Mouse (Mus musculus) limb, embryonic 12.5 days (tissue): Measurements from ENCODE around the gene Adssl1. TPM values are rescaled to one million over a fixed set of nuclear protein-coding genes. Genes with fewer than 3 reads are reported as not detected.

ENCODE experiments used
- ATAC-seq: fragments of 200-750 bp; cut with Nextera tagmentation; 2 replicates; pipeline ENCODE4 v1.8.0; 2017; ENCODE audit warnings: low read depth, moderate TSS enrichment; ENCODE audit not compliant: insufficient number of reproducible peaks, insufficient read depth, low FRiP score, low TSS enrichment
- H3K27ac ChIP-seq: fragments of 300-500 bp; sonication (generic); 2 replicates; pipeline ENCODE4 v1.5.1; 2016; ENCODE audit warnings: mild to moderate bottlenecking, moderate library complexity
- H3K27me3 ChIP-seq: fragments of 300-500 bp; sonication (generic); 2 replicates; pipeline ENCODE4 v1.6.1; 2016; ENCODE audit warnings: mild to moderate bottlenecking, moderate library complexity
- H3K36me3 ChIP-seq: fragments of 300-500 bp; sonication (generic); 2 replicates; pipeline ENCODE4 v1.6.1; 2016; ENCODE audit warnings: mild to moderate bottlenecking, moderate library complexity
- H3K4me1 ChIP-seq: fragments of 300-500 bp; sonication (generic); replicated peaks from 2 replicates; pipeline ENCODE4 v1.6.1; 2016
- H3K4me2 ChIP-seq: fragments of 300-500 bp; sonication (generic); 2 replicates; pipeline ENCODE4 v1.6.1; 2016; ENCODE audit warnings: mild to moderate bottlenecking, moderate library complexity
- H3K4me3 ChIP-seq: fragments of 300-500 bp; sonication (generic); replicated peaks from 2 replicates; pipeline ENCODE4 v1.5.1; 2016; ENCODE audit warnings: mild to moderate bottlenecking
- H3K9ac ChIP-seq: fragments of 300-500 bp; sonication (generic); replicated peaks from 2 replicates; pipeline ENCODE4 v1.6.1; 2016; ENCODE audit warnings: mild to moderate bottlenecking, moderate library complexity
- H3K9me3 ChIP-seq: fragments of 300-500 bp; sonication (generic); 2 replicates; pipeline ENCODE4 v1.6.1; 2016; ENCODE audit warnings: mild to moderate bottlenecking, moderate library complexity
- WGBS: fragments of 180-500 bp; shearing (Covaris S2); methylation state at CpG from one replicate; pipeline ENCODE4 v1.1.7; 2016; 5-methylcytosine and 5-hydroxymethylcytosine counted together
- polyA plus RNA-seq: library from polyadenylated mRNA; unstranded; fragments of >200 nt; fragmentation: Nextera tagmentation; extraction: Ambion mirVana; gene quantifications from 2 replicates; pipeline ENCODE4 v1.2.1, GENCODE M21; 2016

The Adssl1 gene
- polyA plus RNA-seq, 1 experiment from 2014 or later: 10.0 TPM

- H3K36me3 ChIP-seq: peaks cover 99% of the 10 kb centered on the region
- H3K9ac ChIP-seq: no peak overlapping the region; the same call in 1 of the 2 replicates
- peak; percentile 59 for ATAC-seq
- H3K27me3 ChIP-seq: no peaks in the 10 kb centered on the region
- WGBS: 43% methylated on average over 5 of the region's 5 CpGs
- peak overlapping the region; percentile 79 for H3K27ac ChIP-seq
- peaks cover 56% of the 10 kb centered on the region for H3K4me1 ChIP-seq
- H3K4me3 ChIP-seq: no peak overlapping the region
- no peaks in the 10 kb centered on the region for H3K9me3 ChIP-seq
- peak overlapping the region; percentile 21 for H3K4me2 ChIP-seq
These were observed 40.9 kb downstream of the Adssl1 start for GRCm38 (mm10) chr12:112660576-112661326.

GRCm38 (mm10) chr12:112661327-112661605, 41.4 kb downstream of the Adssl1 start:
- peaks cover 61% of the 10 kb centered on the region for H3K4me1 ChIP-seq
- H3K27ac ChIP-seq: peak overlapping the region; percentile 79
- H3K4me3 ChIP-seq: no peak overlapping the region
- H3K9me3 ChIP-seq: no peaks in the 10 kb centered on the region
- peak overlapping the region; percentile 21; the same call in 1 of the 2 replicates for H3K4me2 ChIP-seq
- H3K9ac ChIP-seq: no peak overlapping the region; the same call in 1 of the 2 replicates
- no peak for ATAC-seq
- H3K27me3 ChIP-seq: no peaks in the 10 kb centered on the region
- 89% methylated on average over 3 of the region's 3 CpGs for WGBS
- H3K36me3 ChIP-seq: peaks cover 99% of the 10 kb centered on the region

DNA sequence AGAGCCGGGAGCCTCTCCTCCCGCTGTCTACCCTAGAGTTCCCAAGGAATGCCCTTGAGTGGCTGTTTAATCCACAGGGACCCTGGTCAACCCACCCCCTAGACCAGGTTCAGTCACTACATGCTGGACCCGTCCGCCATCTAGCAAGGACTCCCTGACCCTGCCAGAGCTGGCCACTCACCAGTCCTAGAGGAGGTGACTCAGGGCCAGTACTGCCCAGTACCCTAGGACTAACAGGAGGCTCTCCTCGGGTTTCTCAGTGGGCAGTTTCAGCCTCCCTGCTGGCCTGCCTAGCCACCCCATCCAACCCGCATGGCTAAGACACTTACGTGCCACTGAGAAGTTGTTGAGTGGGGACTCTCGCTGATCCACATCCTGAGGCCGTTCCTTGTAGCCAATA, 42.0 kb downstream of the Adssl1 start:
- Histone ChIP-seq H3K4me3 (no peak overlapping the region), H3K4me1 (peaks cover 63% of the 10 kb centered on the region), H3K4me2 (no peak overlapping the region), H3K9me3 (no peaks in the 10 kb centered on the region), H3K36me3 (peaks cover 99% of the 10 kb centered on the region), H3K27ac (peak overlapping the region; percentile 79), H3K9ac (no peak overlapping the region), H3K27me3 (no peaks in the 10 kb centered on the region)
- WGBS: 85% methylated on average over 9 of the region's 9 CpGs
- ATAC-seq: no peak

DNA sequence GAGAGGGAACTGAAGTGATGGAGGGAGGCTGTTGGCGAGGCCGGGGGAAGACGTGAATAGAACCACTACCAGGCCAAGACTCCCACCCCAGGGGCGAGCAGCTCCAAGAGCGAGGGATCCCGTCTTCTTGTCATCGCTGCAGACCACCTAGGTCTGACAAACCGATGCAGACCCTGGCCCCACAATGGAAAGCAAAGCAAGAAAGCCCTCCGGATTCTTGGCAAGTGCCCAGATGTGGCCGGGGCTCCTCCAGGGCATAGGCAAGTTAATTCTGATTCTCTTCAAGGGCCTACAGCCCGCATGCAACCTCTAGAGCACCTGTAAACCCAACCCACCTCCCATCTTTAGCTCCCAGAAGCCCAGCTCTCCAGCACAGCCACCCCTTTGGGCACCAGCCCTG, 43.5 kb downstream of the Adssl1 start:
- H3K27ac ChIP-seq: peak overlapping the region; percentile 59; the same call in 1 of the 2 replicates
- H3K36me3 ChIP-seq: peaks cover 99% of the 10 kb centered on the region
- 92% methylated on average over 11 of the region's 11 CpGs for WGBS
- H3K9me3 ChIP-seq: no peaks in the 10 kb centered on the region
- no peak overlapping the region for H3K4me2 ChIP-seq
- H3K4me3 ChIP-seq: no peak overlapping the region
- H3K27me3 ChIP-seq: no peaks in the 10 kb centered on the region
- no peak overlapping the region for H3K9ac ChIP-seq
- ATAC-seq: no peak
- H3K4me1 ChIP-seq: peaks cover 63% of the 10 kb centered on the region

DNA sequence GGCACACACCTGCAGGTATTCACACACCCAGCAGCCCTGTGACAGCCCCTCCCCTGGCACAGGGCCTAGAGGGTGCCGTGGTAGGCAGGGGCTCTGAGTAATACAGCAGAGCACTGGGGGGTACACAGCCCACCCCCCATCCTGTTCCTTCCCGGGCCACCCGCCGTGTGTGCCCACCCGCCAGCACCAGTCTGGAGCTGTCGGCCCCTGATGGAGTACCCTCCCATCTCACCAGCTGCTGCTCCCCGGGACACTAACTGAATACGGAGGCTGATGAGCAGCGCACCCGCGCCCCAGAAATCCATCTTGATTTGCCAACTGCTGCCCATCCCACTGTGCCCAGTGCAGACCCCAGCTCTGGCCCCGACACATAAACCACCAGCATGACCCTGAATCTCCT, 43.9 kb downstream of the Adssl1 start:
- H3K27me3 ChIP-seq: no peaks in the 10 kb centered on the region
- WGBS: 92% methylated on average over 12 of the region's 12 CpGs
- no peaks in the 10 kb centered on the region for H3K9me3 ChIP-seq
- H3K36me3 ChIP-seq: peaks cover 99% of the 10 kb centered on the region
- no peak overlapping the region for H3K4me2 ChIP-seq
- H3K27ac ChIP-seq: peak overlapping the region; percentile 59
- H3K4me3 ChIP-seq: no peak overlapping the region
- H3K9ac ChIP-seq: no peak overlapping the region
- ATAC-seq: no peak
- peaks cover 63% of the 10 kb centered on the region for H3K4me1 ChIP-seq

- WGBS: 63% methylated on average over 2 of the region's 2 CpGs
- H3K4me1 ChIP-seq: peaks cover 63% of the 10 kb centered on the region
- no peaks in the 10 kb centered on the region for H3K27me3 ChIP-seq
- H3K4me3 ChIP-seq: no peak overlapping the region
- peak overlapping the region; percentile 59 for H3K27ac ChIP-seq
- ATAC-seq: no peak
- no peak overlapping the region; the same call in 1 of the 2 replicates for H3K9ac ChIP-seq
- H3K9me3 ChIP-seq: no peaks in the 10 kb centered on the region
- H3K4me2 ChIP-seq: no peak overlapping the region
- H3K36me3 ChIP-seq: peaks cover 99% of the 10 kb centered on the region
These were observed 44.3 kb downstream of the Adssl1 start for GRCm38 (mm10) chr12:112664124-112664523.

DNA sequence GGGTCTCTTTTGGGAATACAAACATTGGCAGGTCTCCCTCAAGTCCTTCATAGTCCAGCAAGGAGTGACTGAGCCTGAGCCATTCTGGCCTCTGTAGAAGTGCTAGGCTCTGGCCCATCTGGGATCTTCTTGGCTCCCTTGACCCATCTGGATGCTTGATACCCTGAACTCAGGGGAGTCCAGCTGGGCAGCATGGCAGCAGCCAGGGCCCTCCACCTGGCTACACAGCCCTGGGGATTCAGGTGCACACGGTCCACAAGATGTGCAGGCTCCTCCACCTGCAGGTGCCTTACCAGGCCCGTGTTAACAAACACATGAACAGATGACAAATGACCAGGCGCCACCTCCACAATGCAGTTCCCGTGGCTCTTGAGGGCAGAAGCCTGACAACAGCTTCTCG, 44.8 kb downstream of the Adssl1 start:
- ATAC-seq: no peak
- Histone ChIP-seq H3K36me3 (peaks cover 99% of the 10 kb centered on the region), H3K4me3 (no peak overlapping the region), H3K27me3 (no peaks in the 10 kb centered on the region), H3K4me1 (peaks cover 63% of the 10 kb centered on the region), H3K27ac (peak overlapping the region; percentile 72), H3K9me3 (no peaks in the 10 kb centered on the region), H3K4me2 (no peak overlapping the region), H3K9ac (no peak overlapping the region; the same call in 1 of the 2 replicates)
- WGBS: 79% methylated on average over 5 of the region's 5 CpGs

DNA sequence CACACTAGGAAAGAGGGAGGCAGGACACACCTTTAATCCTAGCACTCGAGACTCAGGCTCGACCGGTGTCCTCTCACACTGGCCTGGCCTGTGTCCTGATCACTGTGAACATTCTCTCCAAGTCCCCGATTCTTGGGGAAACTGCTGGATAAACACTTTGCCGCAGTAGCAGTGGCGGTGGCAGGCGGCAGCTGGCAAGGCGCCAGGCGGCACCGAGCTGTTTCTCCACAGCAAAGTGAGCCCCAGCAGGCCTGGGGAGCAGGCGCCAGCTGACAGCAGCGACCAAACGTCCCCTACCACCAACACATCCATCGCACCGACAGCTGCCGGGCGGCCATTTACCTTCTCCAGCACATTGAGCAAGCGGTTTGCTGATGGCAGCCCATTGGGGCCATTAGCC, 45.6 kb downstream of the Adssl1 start:
- 68% methylated on average over 18 of the region's 18 CpGs for WGBS
- Histone ChIP-seq H3K27ac (peak overlapping the region; percentile 72), H3K36me3 (peaks cover 99% of the 10 kb centered on the region), H3K27me3 (no peaks in the 10 kb centered on the region), H3K4me3 (no peak overlapping the region), H3K9ac (0 out of 2 replicates have a peak overlapping the region, but pooled peaks have one; percentile 1), H3K4me2 (no peak overlapping the region), H3K4me1 (peaks cover 58% of the 10 kb centered on the region), H3K9me3 (no peaks in the 10 kb centered on the region)
- ATAC-seq: no peak

GRCm38 (mm10) chr12:112665881-112666544, 46.2 kb downstream of the Adssl1 start:
- Histone ChIP-seq H3K27me3 (no peaks in the 10 kb centered on the region), H3K9ac (0 out of 2 replicates have a peak overlapping the region, but pooled peaks have one; percentile 1), H3K9me3 (no peaks in the 10 kb centered on the region), H3K27ac (peak overlapping the region; percentile 72; the same call in 1 of the 2 replicates), H3K36me3 (peaks cover 99% of the 10 kb centered on the region), H3K4me1 (peaks cover 58% of the 10 kb centered on the region), H3K4me3 (no peak overlapping the region), H3K4me2 (no peak overlapping the region)
- WGBS: 87% methylated on average over 9 of the region's 9 CpGs
- no peak for ATAC-seq

GRCm38 (mm10) chr12:112667619-112668297, 47.9 kb downstream of the Adssl1 start:
- WGBS: 87% methylated on average over 10 of the region's 10 CpGs
- H3K4me3 ChIP-seq: no peak overlapping the region
- H3K9ac ChIP-seq: 0 out of 2 replicates have a peak overlapping the region, but pooled peaks have one; percentile 8
- H3K4me2 ChIP-seq: no peak overlapping the region
- H3K9me3 ChIP-seq: no peaks in the 10 kb centered on the region
- H3K4me1 ChIP-seq: peaks cover 58% of the 10 kb centered on the region
- peaks cover 92% of the 10 kb centered on the region for H3K36me3 ChIP-seq
- ATAC-seq: no peak
- H3K27me3 ChIP-seq: no peaks in the 10 kb centered on the region
- H3K27ac ChIP-seq: no peak overlapping the region

DNA sequence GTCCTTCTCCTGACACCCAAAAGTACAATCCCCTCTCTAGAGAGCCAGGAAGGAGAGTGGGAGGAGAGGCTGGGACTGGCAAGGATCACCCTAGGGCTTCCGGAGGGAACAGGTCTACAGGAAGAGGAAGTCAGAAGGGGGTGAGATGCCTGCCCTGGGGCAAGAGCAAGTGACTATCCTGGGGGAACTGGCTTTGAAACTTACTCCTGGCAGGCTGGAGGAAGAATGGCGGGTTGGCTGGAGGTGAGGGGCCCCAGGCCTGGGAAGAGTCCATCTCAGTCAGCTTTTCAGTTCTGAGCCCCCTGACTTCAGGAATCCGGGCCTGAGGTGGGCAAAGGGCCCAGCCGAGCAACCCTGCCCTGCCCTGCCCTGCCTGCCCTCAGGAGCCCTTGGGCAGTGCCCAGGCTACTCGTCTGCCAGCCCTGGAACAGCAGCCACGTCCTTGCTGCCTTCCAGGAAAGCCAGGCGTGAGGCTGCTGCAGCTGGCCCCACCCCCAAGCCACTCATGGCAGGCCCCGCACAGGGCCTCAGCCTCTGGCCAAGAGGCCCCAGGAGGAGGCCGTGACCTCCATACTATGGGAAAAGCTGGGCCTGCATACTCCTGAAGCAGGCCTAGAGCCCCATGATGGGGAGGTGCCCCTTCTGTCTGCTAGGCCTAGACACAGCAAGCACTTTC, 51.0 kb downstream of the Adssl1 start:
- Histone ChIP-seq H3K27me3 (no peaks in the 10 kb centered on the region), H3K9ac (peak overlapping the region; percentile 44), H3K36me3 (peaks cover 61% of the 10 kb centered on the region), H3K4me3 (0 out of 2 replicates have a peak overlapping the region, but pooled peaks have one; percentile 6), H3K9me3 (no peaks in the 10 kb centered on the region), H3K4me2 (peak overlapping the region; percentile 19), H3K4me1 (peaks cover 46% of the 10 kb centered on the region), H3K27ac (peak overlapping the region; percentile 45)
- WGBS: 47% methylated on average over 9 of the region's 9 CpGs
- no peak for ATAC-seq
